Mouse (Mus musculus): ENCODE measurements around the gene Ccr3.
"Not testable (repeated sequence)": the region's sequence is repeated elsewhere in the genome, so short reads cannot be mapped to it uniquely, and the experiment has no call there.

Gene Ccr3

DNA sequence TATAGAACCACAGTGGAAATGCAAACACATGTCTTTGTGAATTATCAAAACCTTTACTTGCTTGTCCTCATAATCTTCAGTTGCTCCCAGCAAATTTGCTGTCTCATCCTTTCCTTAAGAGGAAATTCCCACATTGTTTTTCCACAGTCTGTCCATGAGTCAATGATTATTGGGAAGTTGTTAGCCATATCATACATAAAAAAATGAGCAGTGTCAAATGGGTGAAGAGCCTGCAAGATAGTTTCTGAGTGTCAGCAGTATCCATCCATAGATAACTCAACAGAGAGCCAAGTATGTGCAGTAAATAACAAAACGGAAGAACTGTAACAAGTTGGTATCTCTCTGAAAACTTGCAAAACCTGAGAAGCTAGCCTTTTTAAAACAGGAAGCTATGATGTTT, at the start of gene Ccr3:
Ccr3 (plus strand) TSS at position 301 of the 400 bp plus-strand sequence.
- no peak for DNase-seq (ENCODE audit: low spot score in 2 of 2)

DNA sequence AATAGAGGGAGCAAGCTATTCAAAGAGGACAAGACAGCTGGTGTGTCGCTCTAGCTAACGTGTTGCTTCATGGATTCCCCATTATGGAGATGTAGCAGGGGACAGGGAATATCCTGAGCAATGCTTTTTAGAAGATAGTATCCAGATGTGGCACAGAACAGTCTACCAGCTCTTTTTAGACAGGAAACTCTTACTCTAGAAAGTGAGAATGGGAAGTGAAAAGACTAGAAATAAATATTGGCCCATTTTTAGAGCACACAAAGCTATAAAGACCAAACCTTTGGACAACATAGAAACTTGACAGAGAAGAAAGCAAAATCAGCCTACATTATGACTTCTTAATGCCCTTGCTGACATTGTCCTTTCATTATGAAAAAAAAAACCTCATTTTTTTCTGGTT, 46.1 kb upstream of the Ccr3 start:
- DNase-seq (ENCODE audit: low spot score in 2 of 2), result no peak

DNA sequence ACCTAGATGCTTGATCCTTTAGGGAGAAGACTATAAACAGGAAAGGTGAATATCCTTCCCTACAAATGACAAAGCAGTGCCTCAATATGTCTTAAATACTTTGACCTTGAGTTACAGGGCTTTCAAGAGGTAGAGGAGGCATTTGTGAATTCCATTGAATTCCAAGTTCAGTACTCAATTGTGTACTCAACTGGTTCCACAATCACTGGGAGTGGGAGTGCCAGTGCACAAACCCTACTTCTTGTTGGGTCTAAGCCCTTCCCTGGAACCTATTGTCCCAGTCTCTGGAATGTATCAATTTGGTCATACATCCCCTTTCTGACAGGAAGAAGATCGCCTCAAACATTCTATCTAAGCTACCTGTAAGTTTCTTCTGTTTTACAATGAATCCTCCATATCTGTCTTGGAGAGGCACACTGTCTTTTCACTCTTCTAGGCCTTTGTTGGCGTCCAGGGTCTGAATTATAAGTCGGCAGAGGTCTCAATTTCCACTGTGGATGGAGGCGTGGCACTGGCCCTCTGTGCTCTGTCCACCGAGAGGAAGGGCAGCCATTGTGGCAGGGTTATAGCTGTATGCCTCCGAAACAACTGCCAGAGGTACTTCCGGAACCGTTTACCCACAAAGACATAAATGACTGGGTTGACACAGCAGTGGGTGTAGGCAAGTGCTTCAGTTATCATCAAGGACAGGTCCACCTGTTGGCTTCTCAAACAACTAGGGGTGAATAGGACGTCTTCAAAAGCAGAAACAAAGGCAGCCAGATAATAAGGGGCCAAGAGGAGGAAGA, 44.7 kb upstream of the Ccr3 start:
- DNase-seq (ENCODE audit: low spot score in 2 of 2), result no peak

DNA sequence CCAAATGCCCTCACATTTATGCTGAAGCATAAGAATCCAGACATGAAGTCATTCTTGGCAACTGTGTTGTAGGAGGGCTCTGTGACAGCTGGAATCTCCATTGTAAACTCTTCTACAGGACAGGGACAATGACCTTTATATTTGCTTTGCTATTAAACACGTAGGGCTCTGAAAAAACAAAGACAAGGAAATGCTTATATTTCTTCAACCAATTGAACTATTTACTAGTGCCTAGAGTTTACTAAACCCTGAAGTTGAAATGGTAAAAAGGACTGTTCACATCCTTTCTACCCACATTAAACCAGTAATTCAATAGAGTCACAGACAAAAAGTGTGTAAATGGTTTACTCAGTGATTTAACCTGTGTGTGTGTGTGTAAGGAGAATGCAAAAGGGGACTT, 43.5 kb upstream of the Ccr3 start, which contains the start of gene Ccr1l1:
Ccr1l1 (minus strand) TSS at position 101 of the 400 bp plus-strand sequence.
- DNase-seq (ENCODE audit: low spot score in 2 of 2), result no peak

DNA sequence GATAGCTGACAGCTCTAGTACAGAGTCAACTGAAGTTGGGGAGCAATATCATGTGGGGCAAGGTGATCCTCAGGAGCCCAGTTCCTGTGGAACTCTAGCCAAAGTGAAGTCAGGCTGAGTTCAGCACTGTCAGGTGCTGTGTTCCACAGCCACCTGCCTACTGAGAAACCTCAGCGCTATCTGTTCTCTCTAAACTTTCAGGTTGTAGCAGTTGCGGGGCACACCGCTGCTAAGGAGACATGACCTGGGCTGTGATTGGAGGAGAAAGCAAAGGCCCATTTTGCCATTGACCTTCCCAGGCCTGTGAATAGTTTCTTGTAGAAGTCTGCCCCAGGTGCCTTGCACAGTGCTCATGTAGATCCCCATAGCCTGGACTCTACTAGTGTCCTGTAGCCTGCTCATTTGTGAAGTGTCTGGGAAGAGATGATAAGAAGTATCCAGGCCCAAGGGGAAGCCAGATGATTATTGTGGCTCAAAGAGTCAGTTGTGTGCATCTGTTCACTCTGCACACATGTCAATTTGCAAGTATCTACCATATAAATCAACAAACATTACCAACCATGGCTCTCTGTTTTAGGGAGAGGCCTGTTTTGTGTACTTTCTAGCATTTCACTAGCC, 40.8 kb upstream of the Ccr3 start:
- DNase-seq (ENCODE audit: low spot score in 2 of 2), result not testable (repeated sequence)

DNA sequence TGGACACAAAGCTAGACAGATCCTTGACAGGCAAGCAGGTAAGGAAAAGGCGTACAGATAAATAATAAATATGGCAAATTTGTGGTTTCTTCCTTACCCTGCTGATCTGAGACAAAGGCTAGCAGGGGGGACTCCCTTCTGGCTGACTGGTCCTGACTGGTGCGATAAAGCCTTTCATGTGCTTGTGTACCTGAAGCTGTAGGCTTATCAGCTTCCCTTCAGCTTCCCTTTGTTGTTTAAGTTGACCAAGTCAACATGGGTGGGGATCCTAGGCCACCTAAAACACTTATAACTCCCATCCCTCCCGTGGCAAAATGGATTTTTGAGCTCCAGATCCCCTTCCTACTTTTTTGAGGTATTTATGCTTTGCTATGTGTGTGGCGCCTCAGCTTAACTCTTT, 39.9 kb upstream of the Ccr3 start:
- DNase-seq (ENCODE audit: low spot score in 2 of 2), result no peak

DNA sequence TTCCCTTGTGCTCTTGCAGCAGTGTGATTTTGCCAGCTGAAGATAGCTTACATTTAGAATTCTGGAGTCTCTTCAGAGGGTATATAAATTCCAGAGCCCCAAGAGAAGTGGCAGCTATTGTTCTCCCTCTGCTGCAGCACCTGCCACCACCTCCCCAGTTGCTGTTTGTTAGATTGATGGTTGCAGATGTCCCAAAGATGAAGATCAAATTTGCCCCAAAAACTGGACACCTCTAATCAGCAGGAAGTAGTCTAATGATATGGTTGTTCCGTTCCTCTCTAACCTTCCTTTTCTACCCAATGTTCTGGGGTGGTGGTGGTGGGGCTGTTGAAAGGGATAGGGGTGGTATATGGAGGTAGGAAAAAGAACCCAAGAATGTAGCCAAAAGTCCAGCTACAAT, 39.1 kb upstream of the Ccr3 start:
- no peak for DNase-seq (ENCODE audit: low spot score in 2 of 2)

DNA sequence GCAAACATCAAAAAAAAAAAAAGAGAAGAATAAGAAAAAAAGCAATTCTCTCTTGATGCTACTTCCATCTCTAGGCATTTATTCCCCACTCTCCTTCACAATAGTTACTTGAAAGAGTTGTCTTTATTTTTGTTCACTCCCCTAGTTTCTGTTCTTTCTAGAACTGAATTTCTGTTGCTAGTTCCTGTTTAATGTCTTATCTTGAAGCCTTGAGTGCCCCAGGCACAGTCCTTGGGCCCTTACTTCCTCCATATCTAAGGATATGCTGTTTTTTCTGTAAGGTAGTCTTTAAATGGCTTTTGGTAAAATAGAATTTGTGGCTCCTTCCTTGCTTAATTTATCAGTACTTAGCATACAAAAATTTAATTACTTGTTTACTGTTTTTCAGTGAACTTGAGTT, 36.8 kb upstream of the Ccr3 start:
- DNase-seq (ENCODE audit: low spot score in 2 of 2), result no peak

DNA sequence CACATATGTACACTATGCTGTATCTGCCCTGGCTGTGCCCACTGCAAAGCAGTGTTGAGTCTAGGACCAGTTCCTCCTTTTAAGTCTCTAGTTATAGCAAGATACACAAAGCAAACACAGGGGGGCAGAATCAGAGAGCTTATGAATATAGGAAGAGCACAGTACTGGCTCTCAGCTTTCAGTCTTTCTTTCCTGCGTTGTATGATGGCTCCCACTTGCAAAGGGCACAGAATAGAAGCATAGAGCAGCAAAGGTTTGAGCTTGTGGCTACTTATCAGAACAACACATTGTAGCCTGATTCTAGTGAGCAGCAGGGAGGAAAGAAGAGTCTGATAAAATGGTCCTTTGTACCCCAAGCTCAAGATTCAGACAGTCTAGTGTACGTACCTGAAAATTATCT, 35.6 kb upstream of the Ccr3 start:
- DNase-seq (ENCODE audit: low spot score in 2 of 2), result peak in 1 of 2 experiments; percentile 50

DNA sequence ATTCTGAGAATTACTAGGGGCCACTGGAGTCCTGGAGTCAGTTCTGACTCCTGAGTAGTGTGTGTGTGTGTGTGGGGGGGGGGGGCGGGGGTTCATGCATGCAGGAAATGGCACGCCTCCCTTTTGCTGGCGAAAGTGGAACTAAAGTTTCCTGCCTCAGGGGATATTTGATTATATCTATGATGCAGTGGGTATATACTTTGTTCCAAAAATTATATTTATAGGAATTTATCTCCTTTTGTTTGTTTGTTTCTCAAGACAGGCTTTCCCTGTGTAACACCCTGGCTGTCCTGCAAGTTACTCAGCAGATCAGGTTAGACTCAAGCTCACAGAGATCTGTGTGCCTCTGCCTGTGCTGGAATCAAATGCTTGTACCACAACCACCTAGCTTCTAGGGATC, 32.1 kb upstream of the Ccr3 start:
- DNase-seq (ENCODE audit: low spot score in 2 of 2), result peak in 1 of 2 experiments; percentile 29

DNA sequence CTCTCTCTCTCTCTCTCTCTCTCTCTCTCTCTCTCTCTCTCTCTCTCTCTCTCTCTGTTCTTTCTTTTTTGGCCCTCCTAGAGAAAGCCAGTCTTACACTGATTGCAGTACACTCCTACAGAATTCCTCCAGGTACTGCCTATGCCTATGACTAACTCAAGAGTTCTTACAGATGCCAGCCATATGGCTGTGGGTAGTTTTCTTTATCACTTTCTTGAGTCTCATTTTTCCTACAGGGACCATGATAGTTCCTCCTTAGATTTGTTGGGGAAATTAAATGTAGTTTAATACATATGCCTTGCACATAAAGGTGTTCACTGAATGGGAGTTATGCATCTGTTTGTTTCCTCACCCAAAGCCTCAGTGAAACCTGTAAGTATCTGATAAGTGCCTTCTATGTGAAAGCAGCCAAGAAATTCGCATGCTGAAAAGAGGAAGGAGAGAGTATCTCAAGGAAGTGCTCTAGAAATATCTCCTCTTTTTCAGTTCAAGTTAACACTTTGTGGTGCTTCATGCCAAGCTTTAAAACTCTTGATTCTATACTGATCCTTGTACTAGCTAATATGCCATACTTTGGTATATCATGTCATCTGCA, 30.4 kb upstream of the Ccr3 start:
- DNase-seq (ENCODE audit: low spot score in 2 of 2), result no peak

DNA sequence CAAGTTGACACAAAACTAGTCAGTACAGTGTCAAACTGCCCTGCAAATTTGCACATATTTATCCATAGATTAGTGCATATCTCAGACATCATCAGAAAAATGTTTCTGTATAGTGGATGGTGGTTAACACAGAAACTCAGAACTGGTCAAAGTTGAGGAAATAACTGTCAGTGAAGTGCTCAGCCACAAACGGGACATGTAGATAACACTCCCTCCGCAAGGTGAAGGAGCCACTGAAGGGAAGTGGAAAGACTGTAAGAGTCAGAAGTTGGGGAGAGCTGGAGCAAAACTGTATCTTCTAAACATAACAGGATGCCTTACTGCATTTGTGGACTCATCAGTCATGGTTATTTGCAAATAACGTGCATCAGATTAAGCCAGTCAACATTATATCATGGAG, 24.1 kb upstream of the Ccr3 start:
- no peak for DNase-seq (ENCODE audit: low spot score in 2 of 2)

DNA sequence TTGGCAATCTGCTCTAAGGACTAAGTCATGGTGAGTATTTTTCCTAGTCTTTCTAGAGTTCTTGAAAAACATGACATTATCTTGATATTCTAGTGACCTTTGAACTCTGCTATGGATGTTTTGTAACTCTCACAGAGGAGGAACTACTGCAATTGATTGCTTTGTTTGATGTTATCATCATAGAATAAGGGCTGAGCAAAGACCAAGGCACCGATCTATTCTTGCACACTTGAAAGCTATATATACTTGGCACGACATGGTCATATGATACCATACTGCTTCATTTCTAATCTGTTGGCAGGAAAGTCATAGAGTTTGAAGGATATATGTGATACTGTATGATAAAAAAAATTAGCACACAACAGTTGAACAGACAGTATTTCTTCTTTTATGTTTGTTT, 22.0 kb upstream of the Ccr3 start:
- no peak for DNase-seq (ENCODE audit: low spot score in 2 of 2)

DNA sequence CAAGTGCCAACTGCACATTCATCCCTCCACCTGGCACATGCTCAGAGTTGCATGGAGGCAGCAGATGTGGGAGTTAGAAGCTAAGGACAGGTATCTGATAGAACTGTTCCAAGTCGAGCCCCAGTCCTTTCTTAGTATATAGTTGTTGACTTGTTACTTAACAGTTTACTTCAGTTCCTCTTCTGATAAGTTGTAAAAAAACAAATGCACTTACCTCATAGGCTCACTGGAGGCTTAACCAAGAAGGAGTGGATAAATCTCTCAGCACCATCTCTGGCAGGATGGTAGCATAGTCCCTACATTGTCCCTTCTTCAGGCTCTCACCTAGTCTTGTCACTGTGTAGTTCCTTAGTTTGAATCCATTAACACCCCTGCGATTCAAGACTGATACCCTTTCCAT, 9.1 kb upstream of the Ccr3 start:
- DNase-seq (ENCODE audit: low spot score in 2 of 2), result no peak

DNA sequence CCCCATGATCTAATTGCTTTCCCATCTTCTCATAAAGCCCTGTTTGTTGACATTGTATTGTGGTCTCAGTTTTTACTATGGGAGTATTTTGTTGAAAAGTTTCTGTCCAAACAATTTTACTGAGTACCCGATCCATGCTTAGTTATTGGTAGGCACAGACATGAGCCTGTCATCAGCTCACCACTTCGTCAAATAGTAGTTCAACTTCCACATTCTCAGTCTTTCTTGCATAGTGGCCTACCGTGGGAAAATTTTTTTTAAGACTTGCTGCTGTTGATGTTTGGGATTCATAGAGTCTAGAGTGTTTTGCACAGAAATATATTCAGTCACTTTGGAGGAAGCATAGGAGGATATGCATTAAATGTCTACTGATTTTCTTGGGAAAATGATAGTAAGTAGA, 8.5 kb upstream of the Ccr3 start:
- no peak for DNase-seq (ENCODE audit: low spot score in 2 of 2)

DNA sequence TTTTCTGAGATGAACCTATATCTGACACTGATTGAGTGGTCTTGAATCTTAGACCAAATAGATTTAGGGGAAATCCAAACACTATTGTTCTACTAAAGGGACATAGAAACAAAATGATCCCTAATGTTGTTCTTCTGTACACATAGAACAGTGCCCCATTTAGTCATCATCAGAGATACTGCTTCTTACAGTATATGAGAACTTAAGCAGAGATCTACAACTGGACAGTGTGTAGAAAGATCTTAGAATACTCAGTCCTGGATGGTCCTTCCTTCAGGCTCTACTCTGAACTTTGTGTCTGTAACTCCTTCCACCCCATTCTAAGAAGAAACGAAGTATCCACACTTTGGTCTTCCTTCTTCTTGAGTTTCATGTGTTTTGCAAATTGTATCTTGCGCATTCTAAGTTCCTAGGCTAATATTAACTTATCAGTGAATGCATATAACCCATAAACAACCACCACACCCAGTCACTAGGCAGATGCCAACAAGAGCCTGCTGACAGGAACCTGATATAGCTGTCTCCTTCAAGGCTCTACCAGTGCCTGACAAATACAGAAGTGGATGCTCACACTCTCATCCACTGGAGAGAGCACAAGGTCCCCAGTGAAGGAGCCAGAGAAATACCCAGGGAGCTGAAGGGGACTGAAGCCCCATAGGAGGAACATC, 6.7 kb upstream of the Ccr3 start:
- peak in 1 of 2 experiments; percentile 35 for DNase-seq (ENCODE audit: low spot score in 2 of 2)

DNA sequence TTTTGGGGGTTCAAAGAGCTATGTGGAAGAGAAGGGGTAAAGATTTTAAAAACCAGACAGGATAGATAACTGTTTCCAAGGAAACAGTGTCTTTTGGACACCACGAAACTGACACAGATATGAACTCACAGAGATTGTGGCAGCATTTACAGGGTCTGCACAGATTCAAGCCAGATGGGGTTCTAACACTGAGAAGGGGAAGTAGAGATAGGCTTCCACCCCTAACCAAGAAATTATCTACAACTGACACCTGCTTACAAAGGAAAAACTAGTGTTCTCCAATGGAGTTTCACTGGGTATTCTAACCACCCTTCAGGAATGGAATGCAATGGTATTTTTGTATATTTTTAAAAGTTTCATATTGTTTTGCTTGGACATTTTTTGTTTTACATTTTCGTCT, 5.7 kb upstream of the Ccr3 start:
- no peak for DNase-seq (ENCODE audit: low spot score in 2 of 2)

DNA sequence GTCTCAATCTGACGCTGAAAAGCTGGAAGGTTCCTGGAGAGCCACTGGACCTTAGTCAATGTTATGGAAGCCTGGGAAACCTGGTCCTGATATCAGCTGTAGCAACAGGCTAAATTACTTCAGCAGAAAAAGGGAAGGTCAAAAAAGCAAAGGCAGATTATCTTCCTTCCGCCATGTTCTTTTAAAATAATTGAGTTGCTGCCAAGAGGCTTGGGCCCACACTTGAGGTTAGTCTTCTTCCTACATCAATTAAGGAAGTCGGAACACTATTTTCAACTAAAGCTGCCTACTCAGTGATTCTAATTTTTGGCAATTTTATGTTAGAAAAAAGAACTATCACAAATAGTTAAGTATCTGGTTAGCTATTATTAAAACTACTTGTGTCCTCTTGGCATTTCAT, 1.9 kb upstream of the Ccr3 start:
- no peak for DNase-seq (ENCODE audit: low spot score in 2 of 2)

DNA sequence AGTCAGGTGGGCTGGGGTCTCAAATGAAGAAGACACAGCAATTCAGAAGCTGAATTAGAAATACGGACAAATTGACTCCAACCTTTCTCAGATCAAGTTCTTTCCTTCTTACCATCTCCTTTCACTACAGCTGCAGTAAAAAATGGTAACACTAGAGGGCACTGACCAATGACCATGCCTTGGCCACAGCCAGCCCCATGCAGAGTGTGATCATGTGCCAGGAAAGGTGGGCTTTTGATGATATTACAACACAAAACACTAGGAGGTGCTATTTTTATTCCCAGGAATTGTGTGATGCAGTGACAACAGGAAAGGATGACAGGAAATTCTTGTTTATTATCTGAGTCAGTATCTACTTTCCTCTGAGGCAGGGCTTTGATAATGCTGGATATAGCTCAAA, 11.6 kb downstream of the Ccr3 start:
- DNase-seq (ENCODE audit: low spot score in 2 of 2), result peak in 1 of 2 experiments; percentile 35

DNA sequence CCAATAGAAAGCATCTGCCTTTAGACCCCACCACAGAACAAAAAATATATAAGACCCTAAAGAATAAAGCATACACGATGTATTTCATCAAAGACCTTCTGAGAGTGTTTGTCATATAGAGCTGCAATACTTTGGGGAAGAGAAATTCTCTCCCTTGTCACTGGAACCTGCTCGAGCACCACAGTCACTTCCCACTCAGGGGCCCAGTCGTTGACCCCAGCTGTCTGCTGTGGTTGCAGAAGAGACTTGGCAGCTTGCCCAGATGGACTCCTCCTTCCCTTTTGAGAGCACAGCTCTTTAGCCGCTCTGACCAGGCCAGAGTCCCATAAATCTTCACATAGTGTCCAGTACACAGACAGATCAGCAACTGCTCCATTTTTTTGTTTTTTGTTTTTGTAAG, 15.9 kb downstream of the Ccr3 start:
- peak; percentile 49 to 79 for DNase-seq (ENCODE audit: low spot score in 2 of 2)

DNA sequence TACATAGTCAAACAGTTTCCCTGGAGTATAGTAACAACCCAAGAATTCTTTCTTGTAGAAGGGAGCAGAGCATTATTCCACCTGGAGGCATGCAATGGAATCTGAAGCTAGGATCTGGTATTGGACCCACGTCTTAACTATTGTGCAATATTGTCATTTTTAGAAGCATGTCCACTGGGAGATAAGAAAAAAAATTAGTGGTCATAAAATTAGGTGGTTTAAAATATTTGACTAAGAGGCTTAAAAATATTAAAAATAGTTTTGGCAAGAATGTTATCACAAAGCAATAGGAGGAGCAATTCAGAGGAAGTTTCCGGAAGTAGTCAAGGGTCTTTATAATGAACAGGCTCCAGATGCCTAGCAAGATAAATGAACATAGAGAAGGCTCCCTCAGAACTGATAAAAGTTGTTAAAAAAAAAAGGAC, 16.4 kb downstream of the Ccr3 start:
- DNase-seq (ENCODE audit: low spot score in 2 of 2), result no peak

DNA sequence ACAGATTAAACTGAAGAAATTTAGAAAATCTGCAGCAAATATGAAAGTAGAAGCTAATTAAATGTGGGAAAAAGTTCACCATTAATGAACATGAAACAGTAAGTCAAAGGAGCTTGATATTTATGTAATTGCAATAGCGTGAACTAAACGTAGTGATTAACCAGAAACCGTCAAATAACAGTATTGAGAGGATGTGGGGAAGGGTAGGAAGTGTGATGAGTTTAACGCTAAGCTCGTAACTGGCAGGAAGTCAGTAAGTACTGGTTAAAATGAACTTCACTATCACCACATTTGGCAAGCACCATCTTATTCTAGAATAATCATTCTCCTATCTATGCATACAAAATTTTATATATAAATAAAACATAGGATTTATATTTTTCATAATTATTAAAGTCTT, 17.2 kb downstream of the Ccr3 start:
- DNase-seq (ENCODE audit: low spot score in 2 of 2), result no peak

DNA sequence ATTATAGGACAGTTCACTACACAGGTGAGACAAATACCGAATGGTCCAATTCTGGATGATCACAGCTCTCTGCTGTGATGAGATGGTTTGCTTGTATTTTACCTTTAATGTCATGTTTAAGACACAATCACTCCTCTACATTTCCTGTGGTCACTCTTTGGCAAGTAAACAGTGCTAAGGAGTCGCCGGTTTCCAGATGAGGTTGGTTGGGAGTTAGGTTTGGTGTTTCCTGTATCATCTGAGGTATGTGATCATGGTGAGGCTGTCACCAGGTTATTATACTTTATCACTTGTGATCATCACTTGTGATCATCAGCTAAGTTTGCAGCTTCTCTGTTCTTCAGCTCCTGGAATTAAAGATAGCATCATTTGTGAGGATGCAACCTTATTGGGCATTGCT, 19.2 kb downstream of the Ccr3 start:
- DNase-seq (ENCODE audit: low spot score in 2 of 2), result no peak

All from spleen, postnatal 10 days (tissue).